Mouse (Mus musculus) cerebellum, adult 18-20 months (tissue): ENCODE data around the gene Prox2.
"Not testable (repeated sequence)": the region's sequence is repeated elsewhere in the genome, so short reads cannot be mapped to it uniquely, and the experiment has no call there.

Experiments
- DNase-seq, 2 experiments: peaks; one replicate each; pipeline ENCODE4 v3.0.0; 2021

Prox2 gene

GRCm38 (mm10) chr12:85110698-85111592, at the start of gene Prox2, which contains the start of gene Dlst:
Prox2 (minus strand) TSS chr12:85110759.
Dlst (plus strand) TSS chr12:85110833.
- peak; percentile 87 to 94 for DNase-seq

- DNase-seq: no peak
Observed at GRCm38 (mm10) chr12:85159592-85159991, 49.0 kb upstream of the Prox2 start.

GRCm38 (mm10) chr12:85158801-85159200, 48.2 kb upstream of the Prox2 start:
- no peak for DNase-seq

- DNase-seq: no peak
Observed at GRCm38 (mm10) chr12:85157797-85158460, 47.4 kb upstream of the Prox2 start.

- DNase-seq: no peak
Observed at GRCm38 (mm10) chr12:85156324-85156723, 45.8 kb upstream of the Prox2 start.

- DNase-seq: no peak
Observed at GRCm38 (mm10) chr12:85153011-85153410, 42.5 kb upstream of the Prox2 start.

- peak; percentile 88 to 92 for DNase-seq
Observed at GRCm38 (mm10) chr12:85151002-85151774, 40.6 kb upstream of the Prox2 start, which contains the start of gene Rps6kl1. Rps6kl1 (minus strand) TSS chr12:85151264.

- DNase-seq: peak in 1 of 2 experiments; percentile 25
Observed at GRCm38 (mm10) chr12:85150321-85151001, 39.9 kb upstream of the Prox2 start.

- no peak for DNase-seq
Observed at GRCm38 (mm10) chr12:85146881-85147280, 36.3 kb upstream of the Prox2 start.

- no peak for DNase-seq
Observed at GRCm38 (mm10) chr12:85146355-85146754, 35.8 kb upstream of the Prox2 start.

- no peak for DNase-seq
Observed at GRCm38 (mm10) chr12:85145630-85146029, 35.1 kb upstream of the Prox2 start.

- no peak for DNase-seq
Observed at GRCm38 (mm10) chr12:85144821-85145220, 34.3 kb upstream of the Prox2 start.

GRCm38 (mm10) chr12:85144276-85144675, 33.7 kb upstream of the Prox2 start:
- DNase-seq: not testable (repeated sequence)

- DNase-seq: peak; percentile 86
Observed at GRCm38 (mm10) chr12:85142803-85143202, 32.2 kb upstream of the Prox2 start.

GRCm38 (mm10) chr12:85141096-85141495, 30.5 kb upstream of the Prox2 start:
- DNase-seq: no peak

- no peak for DNase-seq
Observed at GRCm38 (mm10) chr12:85140036-85140701, 29.6 kb upstream of the Prox2 start.

GRCm38 (mm10) chr12:85136627-85137026, 26.1 kb upstream of the Prox2 start:
- no peak for DNase-seq

- DNase-seq: peak; percentile 35 to 40
Observed at GRCm38 (mm10) chr12:85135513-85136470, 25.2 kb upstream of the Prox2 start.

GRCm38 (mm10) chr12:85134043-85134794, 23.7 kb upstream of the Prox2 start:
- no peak for DNase-seq

- no peak for DNase-seq
Observed at GRCm38 (mm10) chr12:85131361-85131760, 20.8 kb upstream of the Prox2 start.
